Comparison of ENCODE assay signal across 25 mouse cellular contexts in the genomic region with DNA sequence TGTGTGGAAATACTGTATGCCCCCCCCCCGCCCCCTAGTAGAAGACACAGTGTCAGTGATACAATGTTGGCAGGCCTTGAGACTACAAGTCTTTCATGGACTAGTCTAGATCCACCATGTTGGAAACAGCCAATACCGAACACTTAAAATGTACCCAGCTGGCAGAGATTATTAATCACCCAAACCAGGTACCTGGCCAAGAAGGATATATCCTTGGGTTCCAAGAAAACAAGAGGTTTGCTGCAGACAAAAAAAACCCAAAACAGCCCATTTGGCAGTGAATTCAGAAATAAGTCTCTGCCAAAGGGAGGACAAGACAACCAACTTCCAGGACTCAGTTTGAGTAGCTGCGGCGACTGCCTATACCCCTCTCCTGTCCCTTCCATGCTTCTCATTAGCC. TPM values are rescaled to one million over a fixed set of nuclear protein-coding genes. Genes with fewer than 3 reads are reported as not detected.
"Had no signal": no experiment of that assay in that cellular context is flagged by ENCODE, and none has a peak within 500 bp of the region (broad histone marks: within the 10 kb centered on the region; RNA-seq: fewer than 3 reads in every experiment).

No protein-coding gene starts in this region.

- H3K36me3 ChIP-seq: neural tube, embryonic 13.5 days; neural tube, embryonic 15.5 days; stomach, embryonic 15.5 days had no signal

- DNase-seq: retina, postnatal 1 day; right cerebral cortex, adult 18-20 months; right cerebral cortex, postnatal 14 days; right cerebral cortex, postnatal 25 days; right cerebral cortex, postnatal 4 days; spleen, adult 18-20 months; thymus, adult 18-20 months; thymus, adult 2 months; thymus, postnatal 14 days; thymus, postnatal 25 days; thymus, postnatal 36 days; thymus, postnatal 4 days had no signal

- H3K4me3 ChIP-seq: neural tube, embryonic 13.5 days; neural tube, embryonic 15.5 days; stomach, embryonic 15.5 days had no signal

- H3K9ac ChIP-seq: neural tube, embryonic 13.5 days; neural tube, embryonic 15.5 days; stomach, embryonic 15.5 days had no signal

- H3K27ac ChIP-seq: neural tube, embryonic 13.5 days; neural tube, embryonic 15.5 days; stomach, embryonic 15.5 days; stomach, postnatal 0 days had no signal

- H3K27me3 ChIP-seq: neural tube, embryonic 13.5 days; neural tube, embryonic 15.5 days; stomach, embryonic 15.5 days had no signal

- H3K9me3 ChIP-seq: neural tube, embryonic 13.5 days; neural tube, embryonic 15.5 days; stomach, embryonic 15.5 days had no signal

- H3K4me2 ChIP-seq: neural tube, embryonic 13.5 days; neural tube, embryonic 15.5 days; stomach, embryonic 15.5 days had no signal

RNA-seq across cellular contexts. Expression of a gene that starts 3.5 kb away (rescaled TPM):
- total RNA-seq: neutrophil, adult 5-6 weeks had no signal
- polyA plus RNA-seq: small intestine, adult 2 months; spleen, adult 2 months; thymus, adult 2 months had no signal

RNA-seq across cellular contexts. Expression of a gene that starts 41.0 kb away (rescaled TPM):
- polyA plus RNA-seq: neural tube, embryonic 13.5 days; neural tube, embryonic 14.5 days; neural tube, embryonic 15.5 days; stomach, embryonic 14.5 days; stomach, embryonic 16.5 days; stomach, postnatal 0 days had no signal

RNA-seq across cellular contexts. Expression of a gene that starts 43.7 kb away (rescaled TPM):
- total RNA-seq: neutrophil, adult 5-6 weeks had no signal
- polyA plus RNA-seq: neural tube, embryonic 13.5 days; neural tube, embryonic 14.5 days; neural tube, embryonic 15.5 days; small intestine, adult 2 months; spleen, adult 2 months; stomach, embryonic 14.5 days; stomach, embryonic 15.5 days; stomach, embryonic 16.5 days; stomach, postnatal 0 days; testis, adult 2 months; thymus, adult 2 months; thymus, postnatal 0 days; urinary bladder, adult 2 months had no signal

RNA-seq across cellular contexts. Expression of a gene that starts 45.0 kb away (rescaled TPM):
- total RNA-seq: neutrophil, adult 5-6 weeks had no signal
